Mouse (Mus musculus) forebrain, embryonic 12.5 days (tissue): ENCODE data around the gene Megf8. TPM values are rescaled to one million over a fixed set of nuclear protein-coding genes. Genes with fewer than 3 reads are reported as not detected.

Experiments
- ATAC-seq: fragments of 200-750 bp; cut with Nextera tagmentation; 2 replicates; pipeline ENCODE4 v1.8.0; 2017; ENCODE audit warnings: moderate TSS enrichment; ENCODE audit not compliant: low FRiP score
- H3K27ac ChIP-seq: fragments of 300-500 bp; sonication (generic); 2 replicates; pipeline ENCODE4 v1.5.1; 2016; ENCODE audit warnings: mild to moderate bottlenecking
- H3K27me3 ChIP-seq: fragments of 300-500 bp; sonication (generic); 2 replicates; pipeline ENCODE4 v1.6.1; 2016; ENCODE audit warnings: mild to moderate bottlenecking
- H3K36me3 ChIP-seq: fragments of 300-500 bp; sonication (generic); replicated peaks from 2 replicates; pipeline ENCODE4 v1.6.1; 2016; ENCODE audit warnings: mild to moderate bottlenecking
- H3K4me1 ChIP-seq: fragments of 300-500 bp; sonication (generic); 2 replicates; pipeline ENCODE4 v1.6.1; 2016
- H3K4me2 ChIP-seq: fragments of 300-500 bp; sonication (generic); 2 replicates; pipeline ENCODE4 v1.6.1; 2016; ENCODE audit warnings: mild to moderate bottlenecking, moderate library complexity
- H3K4me3 ChIP-seq: fragments of 300-500 bp; sonication (generic); replicated peaks from 2 replicates; pipeline ENCODE4 v1.5.1; 2016; ENCODE audit warnings: mild to moderate bottlenecking
- H3K9ac ChIP-seq: fragments of 300-500 bp; sonication (generic); 2 replicates; pipeline ENCODE4 v1.6.1; 2016; ENCODE audit warnings: mild to moderate bottlenecking
- H3K9me3 ChIP-seq: fragments of 300-500 bp; sonication (generic); 2 replicates; pipeline ENCODE4 v1.6.1; 2016
- WGBS: fragments of 180-500 bp; shearing (Covaris S2); methylation state at CpG from one replicate; pipeline ENCODE4 v1.1.7; 2016; 5-methylcytosine and 5-hydroxymethylcytosine counted together
- polyA plus RNA-seq: library from polyadenylated mRNA; unstranded; fragments of >200 nt; fragmentation: Nextera tagmentation; extraction: Ambion mirVana; gene quantifications from 2 replicates; pipeline ENCODE4 v1.2.1, GENCODE M21; 2016

The Megf8 gene
- polyA plus RNA-seq, 1 experiment from 2014 or later, result 18.8 TPM

GRCm38 (mm10) chr7:25281734-25282601 lies 35.0 kb upstream of the Megf8 start:
- H3K36me3 ChIP-seq, result peaks cover 23% of the 10 kb centered on the region
- peak overlapping the region; percentile 92 for H3K4me3 ChIP-seq
- peak overlapping the region; percentile 96 for H3K4me2 ChIP-seq
- WGBS, result under 1% methylated on average over 50 of the region's 108 CpGs
- H3K27ac ChIP-seq, result peak overlapping the region; percentile 100
- peak; percentile 82 for ATAC-seq
- no peaks in the 10 kb centered on the region for H3K27me3 ChIP-seq
- peak overlapping the region; percentile 89 for H3K9ac ChIP-seq
- H3K4me1 ChIP-seq, result peaks cover 65% of the 10 kb centered on the region
- no peaks in the 10 kb centered on the region for H3K9me3 ChIP-seq

GRCm38 (mm10) chr7:25282731-25283211 lies 34.2 kb upstream of the Megf8 start:
- Histone ChIP-seq H3K4me2 (peak overlapping the region; percentile 96), H3K9ac (peak overlapping the region; percentile 89), H3K27me3 (no peaks in the 10 kb centered on the region), H3K4me1 (peaks cover 59% of the 10 kb centered on the region), H3K27ac (peak overlapping the region; percentile 100), H3K36me3 (peaks cover 31% of the 10 kb centered on the region), H3K4me3 (peak overlapping the region; percentile 92), H3K9me3 (no peaks in the 10 kb centered on the region)
- WGBS, result under 1% methylated on average over 32 of the region's 36 CpGs
- ATAC-seq, result no peak

- Histone ChIP-seq H3K36me3 (peaks cover 40% of the 10 kb centered on the region), H3K9me3 (no peaks in the 10 kb centered on the region), H3K4me2 (peak overlapping the region; percentile 96), H3K27me3 (no peaks in the 10 kb centered on the region), H3K27ac (peak overlapping the region; percentile 100), H3K4me3 (peak overlapping the region; percentile 92), H3K9ac (peak overlapping the region; percentile 89), H3K4me1 (peaks cover 56% of the 10 kb centered on the region)
- WGBS, result 23% methylated on average over 5 of the region's 5 CpGs
- ATAC-seq, result no peak
These were observed 33.3 kb upstream of the Megf8 start for GRCm38 (mm10) chr7:25283637-25284036.

- Histone ChIP-seq H3K9me3 (no peaks in the 10 kb centered on the region), H3K4me3 (peak overlapping the region; percentile 92), H3K27me3 (no peaks in the 10 kb centered on the region), H3K4me1 (peaks cover 56% of the 10 kb centered on the region), H3K27ac (peak overlapping the region; percentile 100; the same call in 1 of the 2 replicates), H3K9ac (peak overlapping the region; percentile 89), H3K4me2 (peak overlapping the region; percentile 96), H3K36me3 (peaks cover 45% of the 10 kb centered on the region)
- ATAC-seq, result no peak
- WGBS, result 75% methylated on average over 2 of the region's 2 CpGs
These were observed 32.8 kb upstream of the Megf8 start for GRCm38 (mm10) chr7:25284171-25284570.

DNA sequence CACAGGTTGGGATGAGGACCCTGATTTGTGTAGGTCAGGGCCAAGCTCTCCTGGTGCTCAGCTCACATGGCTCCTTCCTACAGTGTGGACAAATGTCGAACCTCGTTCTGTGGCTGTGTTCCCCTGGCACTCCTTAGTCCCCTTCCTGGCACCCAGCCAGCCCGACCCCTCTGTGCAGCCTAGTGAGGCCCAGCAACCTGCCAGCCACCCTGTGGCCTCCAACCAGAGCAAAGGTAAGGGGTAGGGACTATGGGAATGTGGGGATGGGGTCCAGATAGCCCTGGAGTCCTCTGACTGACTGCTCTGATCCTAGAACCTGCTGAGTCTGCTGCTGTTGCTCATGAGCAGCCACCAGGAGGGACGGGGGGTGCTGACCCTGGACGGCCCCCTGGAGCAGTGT lies 32.2 kb upstream of the Megf8 start:
- Histone ChIP-seq H3K9ac (peak overlapping the region; percentile 89; the same call in 1 of the 2 replicates), H3K4me1 (peaks cover 51% of the 10 kb centered on the region), H3K27me3 (no peaks in the 10 kb centered on the region), H3K9me3 (0 out of 2 replicates have a peak, but pooled peaks cover 3% of the 10 kb centered on the region), H3K4me2 (peak overlapping the region; percentile 96), H3K36me3 (peaks cover 51% of the 10 kb centered on the region), H3K4me3 (peak overlapping the region; percentile 92), H3K27ac (no peak overlapping the region)
- no peak for ATAC-seq
- WGBS, result 71% methylated on average over 5 of the region's 5 CpGs

DNA sequence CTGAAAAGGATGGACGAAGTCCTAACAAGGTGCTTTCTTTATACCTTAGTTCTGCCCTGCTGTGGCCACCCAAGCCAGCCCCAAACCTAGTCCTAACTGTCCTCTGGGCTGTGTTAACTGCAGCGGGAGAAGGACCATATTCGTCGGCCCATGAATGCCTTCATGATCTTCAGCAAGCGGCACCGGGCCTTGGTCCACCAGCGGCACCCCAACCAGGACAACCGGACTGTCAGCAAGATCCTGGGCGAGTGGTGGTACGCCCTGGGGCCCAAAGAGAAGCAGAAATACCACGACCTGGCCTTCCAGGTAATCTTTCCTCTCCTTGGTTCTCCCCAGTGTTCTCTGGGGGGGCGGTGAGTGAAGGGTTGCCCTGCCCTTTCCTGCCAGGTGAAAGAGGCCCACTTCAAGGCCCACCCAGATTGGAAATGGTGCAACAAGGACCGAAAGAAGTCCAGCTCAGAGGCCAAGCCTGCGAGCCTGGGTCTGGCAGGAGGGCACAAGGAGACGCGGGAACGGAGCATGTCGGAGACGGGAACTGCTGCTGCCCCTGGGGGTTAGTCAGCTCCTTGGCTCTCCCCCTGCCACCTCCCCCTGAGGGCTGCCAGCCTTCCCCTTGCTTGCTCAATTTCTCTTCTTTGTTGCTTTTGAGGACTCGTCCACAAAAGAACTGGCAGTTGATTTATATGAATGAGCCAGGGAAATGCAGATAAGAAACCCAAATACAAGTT lies 31.3 kb upstream of the Megf8 start:
- Histone ChIP-seq H3K9ac (no peak overlapping the region), H3K4me3 (no peak overlapping the region), H3K36me3 (peaks cover 60% of the 10 kb centered on the region), H3K4me1 (peaks cover 43% of the 10 kb centered on the region), H3K27ac (0 out of 2 replicates have a peak overlapping the region, but pooled peaks have one; percentile 13), H3K4me2 (no peak overlapping the region), H3K9me3 (0 out of 2 replicates have a peak, but pooled peaks cover 7% of the 10 kb centered on the region), H3K27me3 (no peaks in the 10 kb centered on the region)
- 92% methylated on average over 20 of the region's 20 CpGs for WGBS
- no peak for ATAC-seq

DNA sequence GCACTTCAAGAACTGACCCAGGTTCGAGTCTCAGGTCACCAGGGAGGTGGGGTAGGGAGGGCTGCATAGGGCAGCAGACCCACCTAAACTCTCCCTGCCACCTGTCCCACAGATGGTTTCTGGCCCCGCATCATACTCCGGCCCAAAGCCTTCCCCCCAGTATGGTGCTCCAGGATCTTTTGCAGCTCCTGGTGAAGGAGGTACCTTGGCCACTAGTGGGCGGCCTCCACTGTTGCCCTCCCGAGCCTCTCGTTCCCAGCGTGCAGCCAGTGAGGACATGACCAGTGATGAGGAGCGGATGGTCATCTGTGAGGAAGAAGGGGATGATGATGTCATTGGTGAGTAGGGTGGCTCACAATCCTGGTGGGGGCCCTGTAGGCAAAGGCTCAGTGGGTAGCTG lies 30.0 kb upstream of the Megf8 start:
- Histone ChIP-seq H3K27ac (no peak overlapping the region), H3K4me2 (no peak overlapping the region), H3K36me3 (peaks cover 73% of the 10 kb centered on the region), H3K4me3 (no peak overlapping the region), H3K4me1 (peaks cover 41% of the 10 kb centered on the region), H3K9me3 (0 out of 2 replicates have a peak, but pooled peaks cover 7% of the 10 kb centered on the region), H3K9ac (no peak overlapping the region), H3K27me3 (no peaks in the 10 kb centered on the region)
- 83% methylated on average over 8 of the region's 8 CpGs for WGBS
- ATAC-seq, result no peak

- ATAC-seq, result no peak
- no peak overlapping the region for H3K9ac ChIP-seq
These were observed 29.0 kb upstream of the Megf8 start for GRCm38 (mm10) chr7:25288011-25288410.

GRCm38 (mm10) chr7:25288721-25289120 lies 28.2 kb upstream of the Megf8 start:
- Histone ChIP-seq H3K4me3 (no peak overlapping the region), H3K27me3 (no peaks in the 10 kb centered on the region), H3K4me2 (no peak overlapping the region), H3K9ac (no peak overlapping the region), H3K27ac (no peak overlapping the region), H3K4me1 (peaks cover 37% of the 10 kb centered on the region), H3K9me3 (0 out of 2 replicates have a peak, but pooled peaks cover 7% of the 10 kb centered on the region), H3K36me3 (peaks cover 90% of the 10 kb centered on the region)
- no peak for ATAC-seq
- WGBS, result 87% methylated on average over 3 of the region's 3 CpGs

More at GRCm38 (mm10) chr7:25288011-25288410, 29.0 kb upstream of the Megf8 start:
- Histone ChIP-seq H3K4me3 (no peak overlapping the region), H3K27me3 (no peaks in the 10 kb centered on the region), H3K4me2 (no peak overlapping the region), H3K4me1 (peaks cover 44% of the 10 kb centered on the region), H3K27ac (no peak overlapping the region), H3K36me3 (peaks cover 83% of the 10 kb centered on the region), H3K9me3 (0 out of 2 replicates have a peak, but pooled peaks cover 7% of the 10 kb centered on the region)
- WGBS, result 95% methylated on average over 12 of the region's 12 CpGs

DNA sequence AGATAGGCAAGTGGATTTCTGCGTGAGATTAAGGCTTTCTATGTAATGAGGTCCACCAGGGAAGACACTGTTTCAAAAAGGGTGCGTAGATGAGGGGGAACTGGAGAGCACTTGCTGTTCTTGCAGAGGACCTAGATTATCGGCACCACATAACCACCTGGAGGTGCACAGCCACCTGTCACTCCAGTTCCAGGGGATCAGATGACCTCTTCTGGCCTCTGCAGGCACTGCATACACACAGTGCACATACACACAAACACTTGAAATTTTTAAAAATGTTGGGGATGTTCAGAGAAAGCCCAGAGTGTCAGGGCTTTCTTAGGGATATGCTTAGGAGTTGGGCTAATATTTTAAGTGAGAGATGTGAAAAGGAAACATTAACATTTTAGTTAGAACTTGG lies 27.0 kb upstream of the Megf8 start:
- Histone ChIP-seq H3K4me3 (no peak overlapping the region), H3K36me3 (peaks cover 99% of the 10 kb centered on the region), H3K4me1 (peaks cover 25% of the 10 kb centered on the region), H3K27me3 (no peaks in the 10 kb centered on the region), H3K9ac (no peak overlapping the region), H3K9me3 (0 out of 2 replicates have a peak, but pooled peaks cover 7% of the 10 kb centered on the region), H3K27ac (no peak overlapping the region), H3K4me2 (no peak overlapping the region)
- ATAC-seq, result no peak
- 95% methylated on average over 3 of the region's 3 CpGs for WGBS

GRCm38 (mm10) chr7:25290463-25290862 lies 26.5 kb upstream of the Megf8 start:
- Histone ChIP-seq H3K9ac (no peak overlapping the region), H3K36me3 (peaks cover 99% of the 10 kb centered on the region), H3K9me3 (0 out of 2 replicates have a peak, but pooled peaks cover 7% of the 10 kb centered on the region), H3K4me2 (no peak overlapping the region), H3K4me3 (no peak overlapping the region), H3K27ac (no peak overlapping the region), H3K4me1 (peaks cover 20% of the 10 kb centered on the region), H3K27me3 (no peaks in the 10 kb centered on the region)
- WGBS, result 100% methylated on average over 1 of the region's 1 CpGs
- no peak for ATAC-seq

DNA sequence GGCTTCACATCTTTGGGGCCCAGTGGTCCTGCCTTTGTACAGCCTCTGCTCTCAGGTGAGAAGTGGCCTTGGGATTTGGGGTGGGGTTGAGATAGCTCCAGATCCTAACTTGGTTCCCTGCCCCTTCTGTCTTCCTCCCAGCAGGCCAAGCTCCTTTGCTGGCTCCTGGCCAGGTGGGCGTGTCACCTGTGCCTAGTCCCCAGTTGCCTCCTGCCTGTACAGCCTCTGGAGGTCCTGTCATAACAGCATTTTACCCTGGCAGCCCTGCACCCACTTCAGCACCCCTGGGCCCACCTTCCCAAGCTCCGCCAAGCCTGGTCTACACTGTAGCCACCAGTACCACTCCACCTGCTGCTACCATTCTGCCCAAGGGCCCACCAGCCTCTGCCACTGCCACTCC lies 26.1 kb upstream of the Megf8 start:
- no peak overlapping the region for H3K4me2 ChIP-seq
- peak; percentile 13; the same call in 1 of the 2 replicates for ATAC-seq
- 90% methylated on average over 2 of the region's 2 CpGs for WGBS
- no peak overlapping the region for H3K9ac ChIP-seq
- H3K27ac ChIP-seq, result 0 out of 2 replicates have a peak overlapping the region, but pooled peaks have one; percentile 21
- 0 out of 2 replicates have a peak, but pooled peaks cover 7% of the 10 kb centered on the region for H3K9me3 ChIP-seq
- H3K36me3 ChIP-seq, result peaks cover 99% of the 10 kb centered on the region
- H3K4me1 ChIP-seq, result peaks cover 20% of the 10 kb centered on the region
- no peaks in the 10 kb centered on the region for H3K27me3 ChIP-seq
- no peak overlapping the region for H3K4me3 ChIP-seq
